Mouse (Mus musculus): ENCODE results near the gene Ttyh1.

- no peak for TF ChIP-seq CTCF (IDR thresholded peaks at IDR 0.05; ENCODE audit: extremely low read depth, insufficient read length, insufficient replicate concordance, low read depth, low read length)
- TF ChIP-seq POLR2A (IDR thresholded peaks at IDR 0.05; ENCODE audit: low read depth, low read length), result no peak
Observed at GRCm38 (mm10) chr7:4103411-4103810, 15.8 kb upstream of the Ttyh1 start.

All from small intestine, adult 2 months (tissue).